Mouse (Mus musculus) 416B (cell line): ENCODE measurements around the gene Nrxn3.

Source experiments
- DNase-seq: peaks from one replicate; pipeline ENCODE4 v3.0.0; 2011; ENCODE audit warnings: low read depth

Nrxn3 gene

DNA sequence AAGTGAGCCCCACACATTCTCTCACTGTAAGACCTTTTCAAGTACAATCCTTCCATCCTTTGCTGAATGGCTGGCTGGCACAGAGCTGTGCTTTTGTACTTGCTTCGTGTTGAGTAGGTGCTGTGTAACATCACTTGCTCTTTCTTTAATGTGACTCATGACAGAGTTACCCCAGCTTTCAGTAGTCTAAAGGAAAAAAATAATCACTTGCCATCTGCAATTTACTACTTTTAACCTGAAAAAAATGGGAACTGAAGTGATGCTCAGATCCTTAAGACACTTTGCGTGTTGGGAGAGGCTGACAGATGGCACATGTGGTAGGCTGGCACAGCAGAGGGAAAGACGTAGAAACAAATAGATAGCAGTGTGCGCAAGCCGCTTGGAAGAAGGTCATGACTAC is 987.8 kb downstream of the Nrxn3 start:
- DNase-seq = no peak

DNA sequence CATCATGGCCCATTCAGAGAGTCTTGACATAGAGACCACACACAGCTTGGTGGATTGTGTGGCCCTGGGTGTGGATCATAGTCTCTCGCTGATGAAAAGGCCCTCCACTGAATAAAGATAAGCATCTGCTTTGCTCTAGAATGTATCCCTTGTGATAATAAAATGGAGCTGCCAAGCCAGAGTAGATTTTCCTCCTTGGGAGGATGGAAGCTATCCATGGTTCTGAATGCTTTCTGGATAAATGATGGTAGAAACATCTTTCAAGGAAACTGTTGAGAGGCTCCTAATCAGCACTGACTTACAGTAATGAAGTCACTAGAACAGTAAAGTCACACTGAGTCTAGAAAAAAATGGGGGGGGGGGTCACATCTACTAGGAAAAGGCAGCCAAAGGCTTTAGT is 989.1 kb downstream of the Nrxn3 start:
- no peak for DNase-seq

DNA sequence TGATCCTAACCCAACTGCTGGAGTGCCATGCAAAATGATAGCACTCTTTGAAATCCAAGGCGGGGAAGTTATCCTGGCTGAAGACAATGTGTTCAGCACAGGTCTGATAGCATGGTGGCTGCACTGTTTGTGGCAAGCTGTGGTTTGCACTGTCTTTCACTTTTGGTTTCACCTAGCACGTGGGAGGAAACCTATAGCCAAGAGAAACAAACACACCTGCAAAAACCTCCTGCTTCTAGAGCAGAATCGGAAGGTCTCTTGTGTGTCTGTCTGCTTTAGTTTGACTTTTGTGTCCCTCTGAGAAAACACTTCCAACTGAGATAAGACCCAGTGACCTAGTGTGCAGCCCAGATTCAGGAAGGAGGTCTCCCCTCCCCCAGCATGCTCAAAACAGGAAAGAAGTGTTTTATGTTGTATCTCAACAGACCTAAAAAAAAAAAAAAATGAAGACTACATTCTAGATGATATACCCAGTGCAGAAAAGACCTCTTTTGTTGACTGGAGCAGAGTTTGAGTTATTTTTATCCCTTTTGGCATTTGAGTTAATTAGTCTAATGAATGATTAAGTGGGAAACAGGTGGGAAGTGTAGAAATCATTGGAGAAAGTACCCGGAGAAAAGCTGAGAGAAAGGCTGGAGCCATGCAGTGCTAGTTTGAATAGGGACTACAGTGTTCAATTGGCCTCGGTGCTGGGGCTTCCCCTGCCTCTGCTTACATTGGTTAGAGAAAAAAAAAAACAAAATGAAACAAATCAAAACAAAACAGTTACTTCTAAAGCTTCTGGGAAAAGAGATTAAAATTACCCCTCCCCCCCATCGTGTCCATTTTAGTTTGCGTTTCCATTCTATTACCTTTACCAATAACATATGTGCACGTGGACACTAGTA is 996.8 kb downstream of the Nrxn3 start:
- DNase-seq = no peak

DNA sequence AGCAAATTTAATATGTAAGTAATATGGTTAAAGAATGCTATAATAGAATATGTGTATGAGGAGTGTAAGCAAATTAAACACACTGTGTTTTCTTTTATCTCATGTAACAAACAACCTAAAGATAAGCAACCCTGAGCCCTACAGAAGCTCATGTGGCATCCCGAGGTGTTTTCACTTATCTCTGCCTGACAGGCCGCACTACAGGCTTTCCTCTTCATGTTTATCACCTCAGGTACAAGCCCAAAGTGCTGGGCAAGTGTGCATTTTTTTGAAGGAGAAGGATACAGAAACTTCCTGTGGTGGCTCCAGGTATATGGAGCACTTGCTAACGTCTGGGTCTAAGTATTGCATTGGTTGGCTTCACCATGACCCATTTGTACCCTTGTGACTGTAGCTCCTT is 998.3 kb downstream of the Nrxn3 start:
- DNase-seq = no peak

DNA sequence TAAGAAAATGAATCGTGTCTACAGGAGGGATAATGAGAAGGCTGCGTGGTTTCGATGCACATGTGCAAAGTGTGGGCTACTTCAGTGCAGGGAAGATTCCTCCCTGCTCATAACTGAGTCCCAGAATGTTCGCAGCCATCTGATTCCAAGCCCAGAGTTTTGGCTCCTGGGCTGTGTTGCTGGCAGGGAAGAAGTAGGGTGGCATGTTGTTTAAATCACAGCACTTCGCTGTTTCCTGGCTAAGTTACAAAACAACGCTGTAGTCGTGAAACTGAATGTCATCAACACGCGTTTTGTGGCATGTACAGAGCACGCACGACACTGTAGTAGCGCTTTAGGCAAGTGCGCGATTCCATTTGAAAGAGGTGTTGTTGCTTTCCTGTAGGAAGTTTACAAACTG is 999.8 kb downstream of the Nrxn3 start:
- DNase-seq = no peak

DNA sequence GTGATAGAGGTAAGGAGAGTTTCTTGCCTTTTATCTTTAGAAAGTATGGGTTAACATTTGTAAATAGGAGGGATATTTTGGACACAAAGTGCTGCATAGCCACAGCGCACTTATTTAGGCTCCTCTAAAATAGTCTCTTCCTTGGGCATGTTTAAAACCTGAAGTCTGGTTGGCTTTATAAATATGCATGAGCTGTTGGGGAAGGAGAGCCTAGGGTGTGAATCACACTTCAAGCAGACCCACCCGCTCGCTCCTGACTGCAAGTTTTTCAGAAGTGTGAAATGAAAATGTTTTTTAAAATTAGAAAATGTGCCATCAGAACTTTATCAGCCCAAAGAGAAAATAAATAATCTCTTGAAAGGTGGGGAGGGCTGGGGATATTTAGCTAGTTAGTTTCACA is 1001.4 kb downstream of the Nrxn3 start:
- DNase-seq = no peak

DNA sequence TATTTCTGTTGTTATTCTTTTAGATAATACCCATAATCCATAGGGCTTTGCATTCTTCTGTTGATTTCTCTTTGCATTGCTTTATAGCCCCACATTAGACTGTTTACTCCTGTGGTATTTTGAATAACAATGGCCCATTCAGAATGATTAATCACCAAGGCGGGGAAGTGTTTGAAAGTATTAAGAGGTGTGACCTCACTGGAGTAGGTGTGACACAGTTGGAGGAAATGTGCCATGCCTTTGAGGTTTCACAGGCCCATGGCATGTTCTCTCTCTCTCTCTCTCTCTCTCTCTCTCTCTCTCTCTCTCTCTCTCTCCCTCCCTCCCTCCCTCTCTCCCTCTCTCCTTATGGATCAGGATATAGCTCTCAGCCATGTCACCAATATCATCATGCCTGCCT is 1019.6 kb downstream of the Nrxn3 start:
- DNase-seq = no peak

DNA sequence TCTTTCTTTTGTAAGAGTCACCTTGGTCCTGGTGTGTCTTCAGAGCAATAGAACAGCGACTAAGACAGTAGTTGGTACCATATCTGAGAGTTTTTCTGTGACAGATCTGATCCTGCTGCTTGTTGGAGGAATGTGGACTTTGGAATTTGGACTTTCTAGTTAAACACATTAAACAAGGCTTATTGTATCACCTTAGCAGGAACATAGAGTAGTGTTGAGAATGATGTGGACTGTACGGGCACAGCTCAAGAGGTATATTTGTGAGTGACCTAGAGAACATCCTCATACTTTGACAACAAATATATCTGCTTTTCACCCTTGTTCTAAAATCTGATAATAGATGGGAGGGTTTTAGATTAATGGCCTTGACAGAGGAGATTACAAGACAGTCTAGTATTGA is 1020.1 kb downstream of the Nrxn3 start:
- no peak for DNase-seq

DNA sequence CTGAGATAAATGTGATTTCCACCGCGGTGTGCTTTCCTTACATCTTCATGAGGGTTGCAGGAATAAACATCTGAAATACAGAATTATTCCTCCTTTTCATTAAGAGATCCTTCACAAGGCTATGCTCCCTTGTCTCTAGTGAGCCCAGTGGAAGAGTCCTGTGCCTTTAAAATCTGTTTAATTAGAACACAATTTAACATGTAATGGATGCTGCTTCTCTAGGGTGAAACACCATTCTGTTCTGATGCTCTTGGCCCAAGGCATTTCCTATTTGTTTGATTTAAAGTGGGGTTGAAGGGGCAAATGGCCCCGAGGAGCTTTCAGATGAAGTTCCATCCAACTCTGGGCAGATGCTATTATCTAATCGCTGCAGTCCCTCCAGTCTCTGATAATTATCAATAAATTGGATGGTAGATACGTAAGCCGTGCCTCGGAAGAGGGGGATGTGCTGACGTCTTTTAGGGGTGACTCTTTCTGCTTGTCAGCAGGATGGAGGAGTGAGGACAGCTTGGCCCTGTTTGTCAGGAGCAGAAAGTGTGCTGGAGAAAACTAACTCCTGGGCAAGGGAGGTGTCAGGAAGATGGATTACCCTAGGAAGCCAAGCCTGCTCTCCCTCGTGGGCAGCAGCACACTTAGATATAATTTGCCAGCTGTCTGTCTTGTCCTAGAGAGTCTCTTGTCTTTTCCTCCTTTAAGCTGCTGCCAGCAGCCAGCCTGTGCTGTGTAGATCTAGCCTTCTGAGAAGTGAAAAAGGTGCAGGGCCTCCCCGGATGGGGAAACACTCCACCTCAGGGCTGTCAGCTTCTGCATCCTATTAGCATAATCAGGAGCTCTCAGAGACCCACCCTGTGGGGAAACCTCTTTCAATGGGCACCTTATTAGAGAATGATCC is 1041.8 kb downstream of the Nrxn3 start:
- no peak for DNase-seq

DNA sequence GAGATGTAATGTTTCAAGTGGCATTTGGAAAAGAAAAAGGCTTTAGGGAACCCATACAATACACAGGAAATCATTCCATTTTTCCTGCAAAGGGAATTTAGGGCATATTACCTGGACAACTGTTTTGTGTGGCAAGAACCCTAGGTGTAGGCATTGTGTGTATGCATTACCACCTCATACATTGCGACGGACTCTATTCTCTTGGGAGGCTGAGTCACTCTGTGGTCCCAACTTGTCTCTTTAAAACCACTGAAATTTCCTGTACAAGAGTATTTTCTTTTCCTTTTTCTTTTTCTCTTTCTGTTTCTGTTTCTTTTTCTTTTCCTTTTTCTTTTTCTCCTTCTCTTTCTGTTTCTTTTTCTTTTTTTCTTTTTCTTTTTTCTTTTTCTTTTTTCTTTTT is 1042.5 kb downstream of the Nrxn3 start:
- no peak for DNase-seq

DNA sequence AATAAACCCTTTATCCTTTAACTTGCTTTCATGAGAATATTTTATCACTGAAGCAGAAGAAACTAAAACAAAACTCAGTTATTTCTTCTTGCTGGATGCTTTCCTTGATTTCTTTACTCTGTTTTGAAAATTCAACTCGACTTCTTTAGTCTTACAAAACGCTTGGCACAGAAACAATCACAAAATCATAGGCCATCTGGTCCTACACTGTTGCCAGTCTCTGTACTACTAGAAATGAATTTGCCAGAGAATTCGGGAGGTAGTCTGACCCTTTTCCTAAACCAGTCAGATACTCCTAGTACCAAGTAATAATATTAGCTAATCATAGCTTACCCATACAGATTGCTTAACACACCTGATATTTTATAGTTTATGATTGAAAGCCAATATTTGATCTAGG is 1066.1 kb downstream of the Nrxn3 start:
- no peak for DNase-seq

DNA sequence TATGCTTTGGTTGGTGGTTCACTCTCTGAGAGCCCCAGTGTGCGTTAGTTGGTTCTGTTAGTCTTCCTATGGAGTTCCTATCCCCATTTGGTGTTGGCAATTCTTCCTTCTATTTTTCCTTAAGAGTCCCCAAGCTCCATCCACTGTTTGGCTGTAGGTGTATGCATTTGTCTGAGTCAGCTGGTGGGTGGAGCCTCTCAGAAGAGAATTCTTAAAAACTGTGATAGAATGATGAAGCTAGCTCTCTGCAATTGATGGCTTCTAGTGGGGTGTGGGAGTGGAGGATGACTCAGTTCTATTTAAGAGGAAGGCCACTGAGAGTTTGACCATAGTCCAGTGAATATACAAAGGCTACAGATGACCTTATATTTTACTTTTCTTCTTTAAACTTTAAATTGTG is 1067.3 kb downstream of the Nrxn3 start:
- DNase-seq = no peak

DNA sequence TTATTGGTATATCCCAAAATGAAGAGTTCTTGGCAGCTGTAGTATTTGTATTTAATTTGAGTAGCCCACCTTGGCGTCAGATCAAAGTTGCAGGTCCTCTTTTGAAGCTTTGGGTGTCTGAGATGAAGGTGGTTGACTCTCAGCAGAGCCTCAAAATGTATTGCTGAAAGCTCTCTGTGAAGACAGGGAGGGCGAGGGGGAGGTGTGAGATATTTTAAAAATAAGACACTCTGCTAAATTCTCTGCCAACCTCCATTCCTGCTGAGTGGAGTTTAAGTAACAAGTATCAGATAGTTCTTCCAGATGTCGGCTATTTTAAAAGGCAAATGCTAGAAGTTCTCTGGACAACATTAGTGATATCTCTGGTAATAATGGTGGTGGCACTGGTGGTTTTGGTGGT is 1069.2 kb downstream of the Nrxn3 start:
- no peak for DNase-seq

DNA sequence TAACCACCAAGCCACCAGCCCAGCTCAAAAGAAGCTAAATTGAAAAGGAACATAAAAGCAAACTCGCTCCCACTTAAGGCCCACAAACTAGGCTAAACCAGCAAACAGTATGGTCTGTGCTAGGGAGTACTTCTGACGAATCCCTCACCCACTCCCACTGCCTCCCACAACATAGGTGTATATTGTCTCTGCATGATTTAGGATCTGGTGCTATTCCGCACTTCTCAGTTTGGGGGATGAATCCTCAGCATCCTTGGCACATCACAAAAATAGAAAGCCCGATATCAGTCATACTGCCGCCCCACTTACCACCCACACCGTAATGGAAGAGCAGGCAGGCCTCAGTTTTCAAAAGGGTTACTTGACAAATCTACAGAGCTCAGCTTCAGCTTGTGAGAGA is 1072.1 kb downstream of the Nrxn3 start:
- no peak for DNase-seq

DNA sequence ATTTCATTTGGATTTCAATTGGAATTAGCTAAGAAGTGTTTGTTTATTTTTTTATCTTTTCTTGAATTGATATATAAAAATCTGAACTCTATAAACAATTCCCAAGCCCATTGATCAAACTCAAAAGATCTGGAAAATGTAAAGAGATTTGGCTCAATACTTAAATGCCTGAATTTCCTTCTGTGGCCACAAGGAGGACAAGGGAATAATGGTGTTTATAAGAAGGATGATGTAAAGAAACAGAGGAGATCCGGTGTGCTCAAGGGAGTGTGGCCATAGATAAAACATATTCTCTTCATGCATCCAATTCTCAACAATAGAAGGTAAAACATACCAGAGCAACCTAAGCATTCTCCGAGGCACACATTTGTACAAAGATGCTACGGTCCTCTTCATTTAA is 1085.5 kb downstream of the Nrxn3 start:
- no peak for DNase-seq

DNA sequence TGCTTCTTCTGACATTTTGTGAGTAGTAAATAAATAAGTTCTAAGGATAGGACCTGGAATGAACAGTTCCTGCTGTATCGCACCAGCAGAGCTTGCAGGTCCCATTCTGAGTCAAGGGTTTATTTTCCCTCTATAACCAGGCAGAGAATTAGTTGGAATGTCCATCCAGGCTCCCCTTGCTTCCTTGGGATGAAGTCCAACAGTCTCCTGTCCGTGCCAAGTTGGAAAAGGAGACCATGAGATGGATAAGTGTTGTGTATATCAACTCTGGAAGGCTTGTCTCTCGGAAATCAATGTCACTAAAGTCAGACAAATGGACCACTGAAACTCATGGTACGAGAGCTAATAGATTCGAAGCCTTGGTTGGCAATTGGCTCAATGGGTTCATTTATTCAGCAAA is 1087.5 kb downstream of the Nrxn3 start:
- DNase-seq = no peak

DNA sequence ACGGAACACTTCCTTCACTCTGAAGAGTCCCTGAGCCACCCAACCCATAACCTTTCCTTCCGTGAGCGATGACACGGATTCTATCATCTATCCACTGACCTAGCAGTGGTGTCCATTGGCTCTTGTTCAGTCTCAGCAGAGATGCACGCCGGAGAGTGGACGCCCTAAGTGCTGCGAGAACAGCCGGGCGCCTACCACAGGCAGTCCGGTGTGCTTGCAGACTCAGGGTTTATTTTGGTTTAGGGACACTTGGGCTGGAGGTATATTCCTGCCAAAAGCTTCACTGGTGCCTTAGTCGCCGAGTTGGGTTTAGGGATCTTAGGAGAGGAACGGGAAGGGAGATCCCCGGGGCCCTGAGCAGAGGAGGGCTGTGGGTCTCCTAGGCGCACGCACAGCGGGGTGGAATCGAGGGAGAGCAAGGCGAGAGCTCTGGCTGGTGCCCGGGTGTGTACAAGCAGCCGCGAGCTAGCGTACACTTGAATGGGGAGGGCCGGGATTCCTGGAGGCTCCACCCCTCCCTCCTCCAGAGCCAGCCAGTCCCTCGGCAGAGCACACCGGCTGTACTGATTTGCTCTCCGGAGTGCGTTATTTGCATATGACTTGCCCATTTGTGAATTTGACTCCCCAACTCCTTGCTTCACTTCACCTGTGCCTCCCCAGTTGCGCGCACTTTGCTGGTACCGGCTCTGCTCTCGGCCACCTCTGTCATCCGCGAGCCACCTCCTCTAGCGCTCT is 1089.3 kb downstream of the Nrxn3 start:
- DNase-seq = no peak

DNA sequence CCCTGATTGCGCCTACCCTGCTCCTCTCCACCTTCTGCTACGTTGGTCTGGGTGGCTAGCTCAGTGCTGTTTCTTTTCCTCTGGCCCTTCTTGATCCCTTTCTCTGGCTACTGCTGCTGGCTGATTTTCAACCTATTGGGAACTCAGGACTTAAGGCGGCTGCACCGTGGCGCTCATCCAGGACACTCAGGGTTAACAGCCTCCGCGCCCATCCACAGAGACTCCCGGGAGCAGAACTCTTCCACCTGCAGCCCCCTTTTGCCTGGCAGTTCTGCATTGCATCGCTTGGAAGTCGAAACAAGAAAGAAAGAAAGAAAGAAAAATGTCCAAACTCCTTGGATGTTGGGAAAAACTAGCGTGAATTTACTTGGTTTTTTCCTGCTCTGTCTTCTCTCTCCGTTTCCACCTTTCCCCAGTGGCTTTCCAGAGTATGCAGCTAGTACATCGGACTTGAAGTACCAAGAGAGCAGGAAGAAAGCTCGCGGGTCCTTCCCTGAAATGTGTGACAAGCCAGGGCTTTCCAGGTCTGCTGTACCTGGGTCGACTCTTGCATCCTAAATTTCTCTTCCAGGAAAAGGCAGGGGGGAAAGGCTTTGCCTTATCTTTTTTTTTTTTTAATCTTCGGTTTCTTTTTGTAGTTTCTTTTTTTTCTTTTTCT is 1090.0 kb downstream of the Nrxn3 start:
- no peak for DNase-seq

DNA sequence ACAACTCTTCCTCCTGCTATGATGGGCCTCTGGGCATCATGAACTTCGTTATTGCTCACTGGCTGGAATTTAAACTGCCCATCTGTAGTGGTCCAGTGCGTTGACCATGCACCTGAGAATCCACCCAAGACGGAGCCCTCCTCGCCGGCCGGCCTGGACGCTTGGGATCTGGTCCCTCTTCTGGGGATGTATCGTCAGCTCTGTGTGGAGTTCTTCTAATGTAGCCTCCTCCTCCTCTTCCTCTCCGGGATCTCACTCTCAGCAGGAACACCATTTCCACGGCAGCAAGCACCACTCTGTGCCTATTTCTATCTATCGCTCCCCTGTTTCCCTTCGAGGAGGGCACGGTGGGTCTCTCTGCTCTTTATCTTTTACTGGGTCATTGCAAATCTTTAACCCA is 1090.6 kb downstream of the Nrxn3 start:
- no peak for DNase-seq

DNA sequence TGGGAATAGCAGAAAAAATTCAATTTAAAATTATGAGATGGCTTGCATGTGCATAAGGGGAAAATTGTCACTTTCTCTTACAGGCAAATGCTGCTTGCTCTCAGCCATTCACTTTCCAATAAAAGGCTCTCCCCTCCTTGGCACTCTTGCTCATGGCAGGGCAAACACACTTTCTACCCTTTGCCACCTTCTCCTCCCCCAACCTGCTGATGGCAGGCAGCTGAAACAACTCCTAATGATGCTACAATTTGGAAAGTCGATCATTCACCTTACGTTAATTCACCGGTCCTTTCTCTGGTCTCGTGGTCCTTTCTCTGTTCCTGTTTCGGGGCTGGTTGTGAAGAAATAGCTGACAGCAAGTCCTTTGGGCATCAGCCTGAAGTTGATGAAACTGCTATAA is 1091.0 kb downstream of the Nrxn3 start:
- DNase-seq = no peak

DNA sequence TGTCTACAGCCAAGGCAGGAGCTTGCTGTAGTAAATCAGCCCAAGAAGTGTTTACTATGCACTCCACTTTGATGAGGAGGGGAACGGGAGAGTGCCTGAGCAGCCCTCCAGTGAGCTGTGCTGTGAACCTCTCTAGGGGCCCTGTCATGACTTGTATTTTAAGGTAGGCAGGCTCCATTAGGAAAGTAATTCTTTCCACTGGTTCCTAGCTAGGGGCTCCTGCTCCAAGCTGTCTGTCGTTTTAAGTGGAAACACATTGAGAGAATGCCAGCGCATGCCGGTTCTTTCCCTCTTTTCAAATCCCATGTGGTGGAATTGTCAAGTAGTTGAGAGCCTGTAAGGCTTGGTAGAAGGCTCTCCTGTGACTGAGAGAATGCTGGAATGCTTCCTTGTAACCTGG is 1091.9 kb downstream of the Nrxn3 start:
- no peak for DNase-seq
